17 mouse cellular contexts compared by ENCODE assay signal in genomic region chr10:105019774-105020470, GRCm38 (mm10).
A peak's percentile ranks its signal among the peaks of the same experiment; 100 is the strongest.
DNase-seq lines count a peak whose midpoint lies in the region; ATAC-seq and TF ChIP-seq lines count a peak whose summit lies in the region.
"Had no signal": no experiment of that assay in that cellular context is flagged by ENCODE, and none has a peak within 500 bp of the region (broad histone marks: within the 10 kb centered on the region; RNA-seq: fewer than 3 reads in every experiment).

No protein-coding gene starts in this region.

- H3K4me3 ChIP-seq in kidney, postnatal 0 days (replicated peaks; ENCODE audit: low read depth, low read length) = no peak overlapping the region
- H3K4me3 ChIP-seq: embryonic facial prominence, embryonic 12.5 days; forebrain, embryonic 10.5 days; limb, embryonic 12.5 days; liver, embryonic 15.5 days; megakaryocyte, embryonic 14.5 days; neural tube, embryonic 13.5 days had no signal

- no peaks in the 10 kb centered on the region for H3K9me3 ChIP-seq in kidney, postnatal 0 days (replicated peaks; ENCODE audit: low read length)
- H3K9me3 ChIP-seq: embryonic facial prominence, embryonic 12.5 days; forebrain, embryonic 10.5 days; limb, embryonic 12.5 days; liver, embryonic 15.5 days; megakaryocyte, embryonic 14.5 days; neural tube, embryonic 13.5 days had no signal

- H3K9ac ChIP-seq in kidney, postnatal 0 days (ENCODE audit: low read depth, low read length) = no peak overlapping the region
- H3K9ac ChIP-seq: embryonic facial prominence, embryonic 12.5 days; limb, embryonic 12.5 days; liver, embryonic 15.5 days; neural tube, embryonic 13.5 days had no signal

- no peaks in the 10 kb centered on the region for H3K4me1 ChIP-seq in kidney, postnatal 0 days (replicated peaks; ENCODE audit: insufficient read depth, low read length)
- H3K4me1 ChIP-seq: embryonic facial prominence, embryonic 12.5 days; limb, embryonic 12.5 days; liver, embryonic 15.5 days; megakaryocyte, embryonic 14.5 days had no signal

- 50% methylated on average over 11 of the region's 11 CpGs for whole genome bisulfite sequencing in kidney, postnatal 0 days

- no peak for TF ChIP-seq CTCF in kidney, postnatal 0 days (IDR thresholded peaks at IDR 0.05; ENCODE audit: low read depth)

- no peak overlapping the region for H3K27ac ChIP-seq in kidney, postnatal 0 days
- H3K27ac ChIP-seq: embryonic facial prominence, embryonic 12.5 days; forebrain, embryonic 10.5 days; limb, embryonic 12.5 days; liver, embryonic 15.5 days; neural tube, embryonic 13.5 days had no signal

- no peak for ATAC-seq in kidney, postnatal 0 days (replicated peaks; ENCODE audit: low FRiP score, low read depth)

- H3K27me3 ChIP-seq in kidney, postnatal 0 days (ENCODE audit: insufficient read depth, low read length) = no peaks in the 10 kb centered on the region
- H3K27me3 ChIP-seq: CH12.LX; embryonic facial prominence, embryonic 12.5 days; limb, embryonic 12.5 days; liver, embryonic 15.5 days; megakaryocyte, embryonic 14.5 days; neural tube, embryonic 13.5 days had no signal

- no peak overlapping the region for H3K4me2 ChIP-seq in kidney, postnatal 0 days (ENCODE audit: low read length)
- H3K4me2 ChIP-seq: embryonic facial prominence, embryonic 12.5 days; limb, embryonic 12.5 days; liver, embryonic 15.5 days had no signal

- peak; percentile 23 for DNase-seq in embryo, embryonic 10.5 days (ENCODE audit: low spot score)
- no peak for DNase-seq in embryo, embryonic 9.5 days (ENCODE audit: extremely low spot score)
- peak; percentile 11 for DNase-seq in kidney, postnatal 0 days (ENCODE audit: low spot score)
- no peak for DNase-seq in kidney, adult 18-20 months
- DNase-seq in mesoderm, embryonic 11.5 days (ENCODE audit: low read depth, low spot score) = peak; percentile 52
- peak; percentile 31 for DNase-seq in retina, postnatal 7 days (ENCODE audit: low read depth, low spot score)
- no peak for DNase-seq in right cerebral cortex, postnatal 36 days (ENCODE audit: low spot score in 2 of 2)
- DNase-seq in natural killer cell, adult 2 months (ENCODE audit: low spot score in 2 of 2) = no peak
- DNase-seq: cerebellum, adult 8-10 months; thymus, postnatal 14 days had no signal

- no peaks in the 10 kb centered on the region for H3K36me3 ChIP-seq in kidney, postnatal 0 days (ENCODE audit: insufficient read depth, low read length)
- H3K36me3 ChIP-seq: embryonic facial prominence, embryonic 12.5 days; forebrain, embryonic 10.5 days; limb, embryonic 12.5 days; liver, embryonic 15.5 days; neural tube, embryonic 13.5 days had no signal

Comparison
In these comparisons a context has a peak if more than half of its experiments do, and no peak if none do; other contexts are left out.
1. DNase-seq: peak in embryo, embryonic 10.5 days (single experiment), kidney, postnatal 0 days (single experiment), mesoderm, embryonic 11.5 days (single experiment) and retina, postnatal 7 days (single experiment); none in embryo, embryonic 9.5 days (single experiment), kidney, adult 18-20 months (single experiment), right cerebral cortex, postnatal 36 days (0 of 2) and natural killer cell, adult 2 months (0 of 2).